Mouse (Mus musculus): ENCODE results near the gene Rnf187. TPM values are rescaled to one million over a fixed set of nuclear protein-coding genes. Genes with fewer than 3 reads are reported as not detected.

Rnf187 gene
- polyA plus RNA-seq, 1 experiment from 2014 or later: 258 TPM

- no peaks in the 10 kb centered on the region for H3K9me3 ChIP-seq (ENCODE audit: control insufficient read depth, low read length)
- no peak overlapping the region for H3K9ac ChIP-seq (ENCODE audit: low read length)
- H3K27me3 ChIP-seq (replicated peaks; ENCODE audit: control insufficient read depth, insufficient read depth, low read length): no peaks in the 10 kb centered on the region
- 87% methylated on average over 3 of the region's 3 CpGs for WGBS
- no peak overlapping the region for H3K4me3 ChIP-seq (ENCODE audit: low read depth, low read length)
- DNase-seq (ENCODE audit: low spot score): no peak
- ATAC-seq (replicated peaks; ENCODE audit: low FRiP score, low TSS enrichment, low read depth): no peak
- H3K27ac ChIP-seq (ENCODE audit: low read depth): no peak overlapping the region
- H3K4me2 ChIP-seq (ENCODE audit: low read length): peak overlapping the region; percentile 80; the same call in 1 of the 2 replicates
- H3K36me3 ChIP-seq (ENCODE audit: control insufficient read depth, insufficient read depth, low read length): no peaks in the 10 kb centered on the region
- H3K4me1 ChIP-seq (replicated peaks; ENCODE audit: control insufficient read depth, insufficient read depth, low read length): peaks cover 8% of the 10 kb centered on the region; the same call in 1 of the 2 replicates
These were observed 8.6 kb upstream of the Rnf187 start for GRCm38 (mm10) chr11:58947306-58947705.

- no peak for DNase-seq (ENCODE audit: low spot score)
- no peak overlapping the region for H3K4me2 ChIP-seq (ENCODE audit: low read length)
These were observed 5.4 kb upstream of the Rnf187 start for GRCm38 (mm10) chr11:58944136-58944535.

GRCm38 (mm10) chr11:58939088-58939439 lies 348 bp upstream of the Rnf187 start:
- peak overlapping the region; percentile 88 for H3K4me2 ChIP-seq (ENCODE audit: low read length)
- H3K27ac ChIP-seq (ENCODE audit: low read depth): peak overlapping the region; percentile 89
- H3K4me3 ChIP-seq (ENCODE audit: low read depth, low read length): peak overlapping the region; percentile 95
- peaks cover 27% of the 10 kb centered on the region for H3K36me3 ChIP-seq (ENCODE audit: control insufficient read depth, insufficient read depth, low read length)
- DNase-seq (ENCODE audit: low spot score) (no peak), ATAC-seq (replicated peaks; ENCODE audit: low FRiP score, low TSS enrichment, low read depth) (peak; percentile 3; the same call in 1 of the 2 replicates)
- H3K4me1 ChIP-seq (replicated peaks; ENCODE audit: control insufficient read depth, insufficient read depth, low read length): peaks cover 18% of the 10 kb centered on the region
- H3K9me3 ChIP-seq (ENCODE audit: control insufficient read depth, low read length): no peaks in the 10 kb centered on the region
- peak overlapping the region; percentile 96 for H3K9ac ChIP-seq (ENCODE audit: low read length)
- H3K27me3 ChIP-seq (replicated peaks; ENCODE audit: control insufficient read depth, insufficient read depth, low read length): no peaks in the 10 kb centered on the region
- WGBS: 14% methylated on average over 6 of the region's 6 CpGs

More at GRCm38 (mm10) chr11:58944136-58944535, 5.4 kb upstream of the Rnf187 start:
- Histone ChIP-seq H3K27me3 (replicated peaks; ENCODE audit: control insufficient read depth, insufficient read depth, low read length) (no peaks in the 10 kb centered on the region), H3K9me3 (ENCODE audit: control insufficient read depth, low read length) (no peaks in the 10 kb centered on the region), H3K36me3 (ENCODE audit: control insufficient read depth, insufficient read depth, low read length) (no peaks in the 10 kb centered on the region), H3K9ac (ENCODE audit: low read length) (no peak overlapping the region), H3K27ac (ENCODE audit: low read depth) (no peak overlapping the region), H3K4me3 (ENCODE audit: low read depth, low read length) (no peak overlapping the region), H3K4me1 (replicated peaks; ENCODE audit: control insufficient read depth, insufficient read depth, low read length) (peaks cover 11% of the 10 kb centered on the region)
- no peak for ATAC-seq (replicated peaks; ENCODE audit: low FRiP score, low TSS enrichment, low read depth)
- WGBS: 67% methylated on average over 5 of the region's 5 CpGs

- Histone ChIP-seq H3K4me1 (replicated peaks; ENCODE audit: control insufficient read depth, insufficient read depth, low read length) (peaks cover 18% of the 10 kb centered on the region), H3K36me3 (ENCODE audit: control insufficient read depth, insufficient read depth, low read length) (peaks cover 39% of the 10 kb centered on the region), H3K4me2 (ENCODE audit: low read length) (peak overlapping the region; percentile 88), H3K27ac (ENCODE audit: low read depth) (0 out of 2 replicates have a peak overlapping the region, but pooled peaks have one; percentile 89), H3K9me3 (ENCODE audit: control insufficient read depth, low read length) (no peaks in the 10 kb centered on the region), H3K9ac (ENCODE audit: low read length) (peak overlapping the region; percentile 96), H3K4me3 (ENCODE audit: low read depth, low read length) (peak overlapping the region; percentile 95), H3K27me3 (replicated peaks; ENCODE audit: control insufficient read depth, insufficient read depth, low read length) (no peaks in the 10 kb centered on the region)
- ATAC-seq (replicated peaks; ENCODE audit: low FRiP score, low TSS enrichment, low read depth): peak; percentile 2; the same call in 1 of the 2 replicates
- no peak for DNase-seq (ENCODE audit: low spot score)
- under 1% methylated on average over 13 of the region's 13 CpGs for WGBS
These were observed 807 bp downstream of the Rnf187 start for GRCm38 (mm10) chr11:58937909-58938308.

- H3K4me1 ChIP-seq (replicated peaks; ENCODE audit: control insufficient read depth, insufficient read depth, low read length): 0 out of 2 replicates have a peak, but pooled peaks cover 2% of the 10 kb centered on the region
- peaks cover 54% of the 10 kb centered on the region for H3K36me3 ChIP-seq (ENCODE audit: control insufficient read depth, insufficient read depth, low read length)
- no peak overlapping the region for H3K4me2 ChIP-seq (ENCODE audit: low read length)
- no peak overlapping the region for H3K27ac ChIP-seq (ENCODE audit: low read depth)
- DNase-seq (ENCODE audit: low spot score) (no peak), ATAC-seq (replicated peaks; ENCODE audit: low FRiP score, low TSS enrichment, low read depth) (0 out of 2 replicates have a peak, but pooled peaks have one; percentile 28)
- H3K9ac ChIP-seq (ENCODE audit: low read length): no peak overlapping the region
- H3K4me3 ChIP-seq (ENCODE audit: low read depth, low read length): no peak overlapping the region
- 64% methylated on average over 4 of the region's 4 CpGs for WGBS
- no peaks in the 10 kb centered on the region for H3K27me3 ChIP-seq (replicated peaks; ENCODE audit: control insufficient read depth, insufficient read depth, low read length)
- no peaks in the 10 kb centered on the region for H3K9me3 ChIP-seq (ENCODE audit: control insufficient read depth, low read length)
These were observed 7.1 kb downstream of the Rnf187 start for GRCm38 (mm10) chr11:58931576-58931975.

- no peak overlapping the region for H3K9ac ChIP-seq (ENCODE audit: low read length)
- H3K27me3 ChIP-seq (replicated peaks; ENCODE audit: control insufficient read depth, insufficient read depth, low read length): no peaks in the 10 kb centered on the region
- 0 out of 2 replicates have a peak, but pooled peaks cover 2% of the 10 kb centered on the region for H3K4me1 ChIP-seq (replicated peaks; ENCODE audit: control insufficient read depth, insufficient read depth, low read length)
- H3K4me2 ChIP-seq (ENCODE audit: low read length): no peak overlapping the region
- H3K27ac ChIP-seq (ENCODE audit: low read depth): no peak overlapping the region
- no peak overlapping the region for H3K4me3 ChIP-seq (ENCODE audit: low read depth, low read length)
- no peak for DNase-seq (ENCODE audit: low spot score)
- no peaks in the 10 kb centered on the region for H3K9me3 ChIP-seq (ENCODE audit: control insufficient read depth, low read length)
- no peak for ATAC-seq (replicated peaks; ENCODE audit: low FRiP score, low TSS enrichment, low read depth)
- WGBS: 93% methylated on average over 3 of the region's 3 CpGs
- peaks cover 42% of the 10 kb centered on the region for H3K36me3 ChIP-seq (ENCODE audit: control insufficient read depth, insufficient read depth, low read length)
These were observed 8.5 kb downstream of the Rnf187 start for GRCm38 (mm10) chr11:58930254-58930653.

- Histone ChIP-seq H3K27me3 (replicated peaks; ENCODE audit: control insufficient read depth, insufficient read depth, low read length) (no peaks in the 10 kb centered on the region), H3K4me1 (replicated peaks; ENCODE audit: control insufficient read depth, insufficient read depth, low read length) (0 out of 2 replicates have a peak, but pooled peaks cover 2% of the 10 kb centered on the region), H3K36me3 (ENCODE audit: control insufficient read depth, insufficient read depth, low read length) (peaks cover 38% of the 10 kb centered on the region), H3K9me3 (ENCODE audit: control insufficient read depth, low read length) (no peaks in the 10 kb centered on the region), H3K27ac (ENCODE audit: low read depth) (no peak overlapping the region), H3K9ac (ENCODE audit: low read length) (no peak overlapping the region), H3K4me2 (ENCODE audit: low read length) (no peak overlapping the region), H3K4me3 (ENCODE audit: low read depth, low read length) (no peak overlapping the region)
- 51% methylated on average over 3 of the region's 3 CpGs for WGBS
- no peak for DNase-seq (ENCODE audit: low spot score)
- ATAC-seq (replicated peaks; ENCODE audit: low FRiP score, low TSS enrichment, low read depth): no peak
These were observed 9.1 kb downstream of the Rnf187 start for GRCm38 (mm10) chr11:58929641-58930040.

GRCm38 (mm10) chr11:58929055-58929454 lies 9.7 kb downstream of the Rnf187 start:
- Histone ChIP-seq H3K4me3 (ENCODE audit: low read depth, low read length) (no peak overlapping the region), H3K9me3 (ENCODE audit: control insufficient read depth, low read length) (no peaks in the 10 kb centered on the region), H3K27me3 (replicated peaks; ENCODE audit: control insufficient read depth, insufficient read depth, low read length) (no peaks in the 10 kb centered on the region), H3K4me1 (replicated peaks; ENCODE audit: control insufficient read depth, insufficient read depth, low read length) (0 out of 2 replicates have a peak, but pooled peaks cover 2% of the 10 kb centered on the region), H3K9ac (ENCODE audit: low read length) (no peak overlapping the region), H3K36me3 (ENCODE audit: control insufficient read depth, insufficient read depth, low read length) (peaks cover 32% of the 10 kb centered on the region), H3K4me2 (ENCODE audit: low read length) (no peak overlapping the region), H3K27ac (ENCODE audit: low read depth) (no peak overlapping the region)
- no peak for DNase-seq (ENCODE audit: low spot score)
- WGBS: 68% methylated on average over 4 of the region's 4 CpGs
- no peak for ATAC-seq (replicated peaks; ENCODE audit: low FRiP score, low TSS enrichment, low read depth)

Measured in intestine, embryonic 14.5 days (tissue).